Mouse (Mus musculus): Measurements from ENCODE around the gene Gstm2. TPM values are rescaled to one million over a fixed set of nuclear protein-coding genes. Genes with fewer than 3 reads are reported as not detected.

Gene Gstm2
- polyA plus RNA-seq (2014; fragmentation: Nextera tagmentation; extraction: Ambion mirVana): 140 and 141 TPM in 2 replicates

- DNase-seq (ENCODE audit: low spot score) (peak; percentile 74), ATAC-seq (replicated peaks; ENCODE audit: low FRiP score, low TSS enrichment, low read depth) (peak; percentile 96)
- Histone ChIP-seq H3K4me3 (ENCODE audit: low read depth, low read length) (peak within 1 kb of the TSS; percentile 34), H3K27me3 (replicated peaks; ENCODE audit: control insufficient read depth, insufficient read depth, low read length) (no peaks in the 10 kb centered on the region), H3K36me3 (ENCODE audit: control insufficient read depth, insufficient read depth, low read length) (no peaks in the 10 kb centered on the region), H3K4me1 (replicated peaks; ENCODE audit: control insufficient read depth, insufficient read depth, low read length) (no peaks in the 10 kb centered on the region), H3K4me2 (ENCODE audit: low read length) (peak within 1 kb of the TSS; percentile 46), H3K9ac (ENCODE audit: low read length) (peak within 1 kb of the TSS; percentile 3), H3K27ac (ENCODE audit: low read depth) (peak within 1 kb of the TSS; percentile 48; the same call in 1 of the 2 replicates), H3K9me3 (ENCODE audit: control insufficient read depth, low read length) (no peaks in the 10 kb centered on the region)
- WGBS: 21% methylated on average over 8 of the region's 8 CpGs
These were observed at the start of gene Gstm2 for GRCm38 (mm10) chr3:107986041-107986562. TSS of gene Gstm2 (minus strand) at chr3:107986453.

GRCm38 (mm10) chr3:108033156-108033555 is 46.9 kb upstream of the Gstm2 start:
- H3K9me3 ChIP-seq (ENCODE audit: control insufficient read depth, low read length): no peaks in the 10 kb centered on the region

GRCm38 (mm10) chr3:108032113-108032512 is 45.9 kb upstream of the Gstm2 start:
- Histone ChIP-seq H3K36me3 (ENCODE audit: control insufficient read depth, insufficient read depth, low read length) (no peaks in the 10 kb centered on the region), H3K4me3 (ENCODE audit: low read depth, low read length) (no peak overlapping the region), H3K4me2 (ENCODE audit: low read length) (no peak overlapping the region), H3K9ac (ENCODE audit: low read length) (no peak overlapping the region), H3K27me3 (replicated peaks; ENCODE audit: control insufficient read depth, insufficient read depth, low read length) (no peaks in the 10 kb centered on the region), H3K27ac (ENCODE audit: low read depth) (no peak overlapping the region), H3K9me3 (ENCODE audit: control insufficient read depth, low read length) (no peaks in the 10 kb centered on the region), H3K4me1 (replicated peaks; ENCODE audit: control insufficient read depth, insufficient read depth, low read length) (no peaks in the 10 kb centered on the region)
- DNase-seq (ENCODE audit: low spot score): no peak
- no peak for ATAC-seq (replicated peaks; ENCODE audit: low FRiP score, low TSS enrichment, low read depth)

More at GRCm38 (mm10) chr3:108033156-108033555, 46.9 kb upstream of the Gstm2 start:
- ATAC-seq (replicated peaks; ENCODE audit: low FRiP score, low TSS enrichment, low read depth) (no peak), DNase-seq (ENCODE audit: low spot score) (no peak)
- H3K27ac ChIP-seq (ENCODE audit: low read depth): no peak overlapping the region
- no peaks in the 10 kb centered on the region for H3K4me1 ChIP-seq (replicated peaks; ENCODE audit: control insufficient read depth, insufficient read depth, low read length)
- 51% methylated on average over 5 of the region's 5 CpGs for WGBS
- H3K9ac ChIP-seq (ENCODE audit: low read length): no peak overlapping the region
- no peak overlapping the region for H3K4me3 ChIP-seq (ENCODE audit: low read depth, low read length)
- no peaks in the 10 kb centered on the region for H3K36me3 ChIP-seq (ENCODE audit: control insufficient read depth, insufficient read depth, low read length)
- H3K27me3 ChIP-seq (replicated peaks; ENCODE audit: control insufficient read depth, insufficient read depth, low read length): no peaks in the 10 kb centered on the region
- H3K4me2 ChIP-seq (ENCODE audit: low read length): no peak overlapping the region

- no peak overlapping the region for H3K4me3 ChIP-seq (ENCODE audit: low read depth, low read length)
- no peaks in the 10 kb centered on the region for H3K9me3 ChIP-seq (ENCODE audit: control insufficient read depth, low read length)
- no peaks in the 10 kb centered on the region for H3K4me1 ChIP-seq (replicated peaks; ENCODE audit: control insufficient read depth, insufficient read depth, low read length)
- WGBS: 90% methylated on average over 4 of the region's 4 CpGs
- no peak for DNase-seq (ENCODE audit: low spot score)
- no peaks in the 10 kb centered on the region for H3K27me3 ChIP-seq (replicated peaks; ENCODE audit: control insufficient read depth, insufficient read depth, low read length)
- H3K27ac ChIP-seq (ENCODE audit: low read depth): no peak overlapping the region
- no peak overlapping the region for H3K4me2 ChIP-seq (ENCODE audit: low read length)
- no peak for ATAC-seq (replicated peaks; ENCODE audit: low FRiP score, low TSS enrichment, low read depth)
- H3K9ac ChIP-seq (ENCODE audit: low read length): no peak overlapping the region
- H3K36me3 ChIP-seq (ENCODE audit: control insufficient read depth, insufficient read depth, low read length): no peaks in the 10 kb centered on the region
These were observed 42.5 kb upstream of the Gstm2 start for GRCm38 (mm10) chr3:108028641-108029365.

GRCm38 (mm10) chr3:108026597-108026996 is 40.3 kb upstream of the Gstm2 start:
- H3K9me3 ChIP-seq (ENCODE audit: control insufficient read depth, low read length): no peaks in the 10 kb centered on the region
- WGBS: 67% methylated on average over 1 of the region's 1 CpGs
- H3K27ac ChIP-seq (ENCODE audit: low read depth): no peak overlapping the region
- H3K4me2 ChIP-seq (ENCODE audit: low read length): no peak overlapping the region
- no peak for ATAC-seq (replicated peaks; ENCODE audit: low FRiP score, low TSS enrichment, low read depth)
- no peak for DNase-seq (ENCODE audit: low spot score)
- H3K36me3 ChIP-seq (ENCODE audit: control insufficient read depth, insufficient read depth, low read length): no peaks in the 10 kb centered on the region
- no peaks in the 10 kb centered on the region for H3K27me3 ChIP-seq (replicated peaks; ENCODE audit: control insufficient read depth, insufficient read depth, low read length)
- H3K4me1 ChIP-seq (replicated peaks; ENCODE audit: control insufficient read depth, insufficient read depth, low read length): no peaks in the 10 kb centered on the region
- no peak overlapping the region for H3K9ac ChIP-seq (ENCODE audit: low read length)
- H3K4me3 ChIP-seq (ENCODE audit: low read depth, low read length): no peak overlapping the region

GRCm38 (mm10) chr3:108026049-108026448 is 39.8 kb upstream of the Gstm2 start:
- no peaks in the 10 kb centered on the region for H3K4me1 ChIP-seq (replicated peaks; ENCODE audit: control insufficient read depth, insufficient read depth, low read length)
- H3K36me3 ChIP-seq (ENCODE audit: control insufficient read depth, insufficient read depth, low read length): no peaks in the 10 kb centered on the region
- no peak overlapping the region for H3K9ac ChIP-seq (ENCODE audit: low read length)
- DNase-seq (ENCODE audit: low spot score): no peak
- ATAC-seq (replicated peaks; ENCODE audit: low FRiP score, low TSS enrichment, low read depth): peak; percentile 53; the same call in 1 of the 2 replicates
- 68% methylated on average over 5 of the region's 5 CpGs for WGBS
- H3K4me2 ChIP-seq (ENCODE audit: low read length): no peak overlapping the region
- H3K27ac ChIP-seq (ENCODE audit: low read depth): no peak overlapping the region
- no peaks in the 10 kb centered on the region for H3K9me3 ChIP-seq (ENCODE audit: control insufficient read depth, low read length)
- H3K27me3 ChIP-seq (replicated peaks; ENCODE audit: control insufficient read depth, insufficient read depth, low read length): no peaks in the 10 kb centered on the region
- no peak overlapping the region for H3K4me3 ChIP-seq (ENCODE audit: low read depth, low read length)

GRCm38 (mm10) chr3:108025318-108025717 is 39.1 kb upstream of the Gstm2 start:
- no peaks in the 10 kb centered on the region for H3K36me3 ChIP-seq (ENCODE audit: control insufficient read depth, insufficient read depth, low read length)
- no peak for DNase-seq (ENCODE audit: low spot score)
- H3K9me3 ChIP-seq (ENCODE audit: control insufficient read depth, low read length): no peaks in the 10 kb centered on the region
- H3K27me3 ChIP-seq (replicated peaks; ENCODE audit: control insufficient read depth, insufficient read depth, low read length): no peaks in the 10 kb centered on the region
- no peaks in the 10 kb centered on the region for H3K4me1 ChIP-seq (replicated peaks; ENCODE audit: control insufficient read depth, insufficient read depth, low read length)
- H3K4me2 ChIP-seq (ENCODE audit: low read length): no peak overlapping the region
- H3K27ac ChIP-seq (ENCODE audit: low read depth): no peak overlapping the region
- no peak overlapping the region for H3K9ac ChIP-seq (ENCODE audit: low read length)
- no peak for ATAC-seq (replicated peaks; ENCODE audit: low FRiP score, low TSS enrichment, low read depth)
- H3K4me3 ChIP-seq (ENCODE audit: low read depth, low read length): no peak overlapping the region
- WGBS: 48% methylated on average over 4 of the region's 4 CpGs

- H3K4me3 ChIP-seq (ENCODE audit: low read depth, low read length): no peak overlapping the region
- DNase-seq (ENCODE audit: low spot score) (no peak), ATAC-seq (replicated peaks; ENCODE audit: low FRiP score, low TSS enrichment, low read depth) (no peak)
- peaks cover 6% of the 10 kb centered on the region for H3K4me1 ChIP-seq (replicated peaks; ENCODE audit: control insufficient read depth, insufficient read depth, low read length)
- H3K27me3 ChIP-seq (replicated peaks; ENCODE audit: control insufficient read depth, insufficient read depth, low read length): no peaks in the 10 kb centered on the region
- H3K36me3 ChIP-seq (ENCODE audit: control insufficient read depth, insufficient read depth, low read length): no peaks in the 10 kb centered on the region
- no peak overlapping the region for H3K9ac ChIP-seq (ENCODE audit: low read length)
- no peaks in the 10 kb centered on the region for H3K9me3 ChIP-seq (ENCODE audit: control insufficient read depth, low read length)
- no peak overlapping the region for H3K4me2 ChIP-seq (ENCODE audit: low read length)
- no peak overlapping the region for H3K27ac ChIP-seq (ENCODE audit: low read depth)
- 64% methylated on average over 6 of the region's 6 CpGs for WGBS
These were observed 36.4 kb upstream of the Gstm2 start for GRCm38 (mm10) chr3:108022650-108023049.
